Mouse (Mus musculus): ENCODE data around the gene Wdfy2.
"Not testable (repeated sequence)": the region's sequence is repeated elsewhere in the genome, so short reads cannot be mapped to it uniquely, and the experiment has no call there.

The Wdfy2 gene

DNA sequence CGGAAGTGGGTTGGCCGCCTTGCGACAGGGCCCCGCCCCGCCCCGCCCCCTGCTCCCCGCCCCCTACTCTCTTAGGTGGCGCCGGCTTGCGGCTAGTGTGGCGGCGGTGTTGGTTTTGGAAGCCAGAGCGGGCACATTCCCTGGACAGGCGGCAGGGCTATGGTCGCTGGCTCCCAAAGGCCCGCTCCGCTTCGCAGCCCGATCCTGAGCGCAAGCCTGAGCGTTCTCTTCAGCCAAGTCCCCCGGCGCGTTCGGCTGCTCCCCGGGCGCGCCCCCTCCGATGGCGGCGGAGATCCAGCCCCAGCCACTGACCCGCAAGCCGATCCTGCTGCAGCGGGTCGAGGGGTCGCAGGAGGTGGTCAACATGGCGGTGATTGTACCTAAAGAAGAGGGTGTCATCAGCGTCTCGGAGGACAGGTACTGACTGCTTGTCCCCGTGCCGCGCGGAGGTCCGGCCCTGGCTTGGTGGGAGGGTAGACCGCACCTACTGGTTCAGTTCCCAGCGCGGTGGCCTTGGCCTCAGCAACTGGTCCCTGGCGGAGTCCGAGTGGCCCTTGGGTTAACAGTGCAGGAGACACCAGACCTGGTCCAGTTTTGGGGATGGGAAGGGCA, at the start of gene Wdfy2:
Gene Wdfy2, plus strand, starts transcription at position 38 of the 612 bp plus-strand sequence.
- DNase-seq (ENCODE audit: low spot score), result no peak

DNA sequence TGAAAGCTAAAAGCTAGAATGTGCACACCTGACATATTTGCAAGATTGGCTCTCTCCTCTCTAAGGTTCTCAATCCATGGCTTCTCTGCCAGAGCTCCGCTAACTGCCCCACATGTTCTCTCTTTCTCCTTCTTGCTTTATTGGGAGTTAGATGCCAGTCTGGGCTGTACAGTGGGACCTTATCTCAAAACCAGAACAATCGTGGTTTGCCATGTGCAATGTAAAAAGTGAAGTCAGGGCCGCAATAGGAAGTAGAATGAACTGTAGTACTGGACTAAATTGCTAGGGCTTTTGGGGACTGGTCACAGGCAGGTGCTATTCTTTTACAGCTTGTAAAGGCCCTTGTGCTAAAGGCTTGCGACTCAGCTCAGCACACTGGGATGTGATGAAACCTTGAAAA, 48.2 kb upstream of the Wdfy2 start:
- DNase-seq (ENCODE audit: low spot score), result no peak

DNA sequence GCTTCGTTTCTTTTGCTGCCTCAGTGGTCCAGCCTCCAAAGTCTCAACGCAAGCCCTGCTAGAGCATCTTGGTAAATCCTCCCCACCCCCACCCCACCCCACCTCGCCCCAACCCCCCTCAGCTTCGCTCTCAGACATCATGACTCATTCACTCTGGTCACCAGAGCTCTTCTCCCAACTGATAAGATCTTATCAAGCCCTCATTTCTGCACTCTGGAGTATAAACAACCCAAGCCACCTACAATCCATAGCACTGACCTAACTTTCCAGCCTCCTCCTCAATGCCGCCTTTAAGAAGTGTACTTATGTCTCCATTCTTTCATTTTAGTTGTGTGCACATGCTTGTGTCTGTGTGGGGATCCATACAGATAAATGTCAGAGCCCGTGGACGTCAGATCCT, 41.8 kb upstream of the Wdfy2 start:
- DNase-seq (ENCODE audit: low spot score), result no peak

DNA sequence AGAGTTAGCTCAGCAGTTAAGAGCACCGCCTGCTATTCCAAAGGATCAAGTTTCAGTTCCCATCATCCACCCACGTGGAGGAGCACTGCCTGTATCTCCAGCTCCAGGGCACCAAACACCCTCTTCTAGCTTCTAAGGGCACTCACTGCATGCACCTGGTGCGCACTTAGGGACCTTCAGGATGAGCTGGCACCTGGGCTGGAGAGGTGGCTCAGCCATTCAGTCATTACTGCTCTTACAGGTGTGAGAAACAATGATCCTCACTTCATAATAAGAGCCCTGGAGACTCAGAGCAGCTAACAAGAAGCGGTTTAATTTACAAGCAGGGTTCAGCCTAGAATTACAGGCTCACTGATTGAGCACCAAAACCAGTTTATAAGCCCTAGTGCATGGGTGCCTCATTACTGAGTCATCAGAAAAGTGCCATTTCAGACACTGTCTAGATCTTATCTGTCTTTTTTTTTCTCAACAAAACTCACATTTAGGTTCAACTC, 38.8 kb upstream of the Wdfy2 start:
- DNase-seq (ENCODE audit: low spot score), result no peak

DNA sequence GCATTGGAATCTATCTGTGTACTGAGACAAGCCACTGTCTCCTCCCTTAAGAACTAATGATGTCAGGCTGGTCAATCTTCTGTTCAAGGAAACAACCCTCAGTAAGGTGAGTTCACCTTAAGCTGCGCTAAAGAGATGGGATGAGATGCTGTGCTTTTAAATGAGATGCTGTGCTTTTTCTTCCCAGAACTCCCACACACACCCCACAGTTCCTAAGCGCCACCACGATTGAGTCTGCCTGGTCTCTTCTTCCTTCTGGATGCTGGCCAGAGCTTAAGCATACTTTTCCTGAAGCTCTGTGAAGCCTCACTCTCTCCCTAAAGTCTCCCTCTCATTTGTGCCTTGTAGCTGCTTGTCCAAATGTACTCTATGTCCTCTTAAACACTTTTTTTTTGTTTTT, 36.7 kb upstream of the Wdfy2 start:
- DNase-seq (ENCODE audit: low spot score), result no peak

DNA sequence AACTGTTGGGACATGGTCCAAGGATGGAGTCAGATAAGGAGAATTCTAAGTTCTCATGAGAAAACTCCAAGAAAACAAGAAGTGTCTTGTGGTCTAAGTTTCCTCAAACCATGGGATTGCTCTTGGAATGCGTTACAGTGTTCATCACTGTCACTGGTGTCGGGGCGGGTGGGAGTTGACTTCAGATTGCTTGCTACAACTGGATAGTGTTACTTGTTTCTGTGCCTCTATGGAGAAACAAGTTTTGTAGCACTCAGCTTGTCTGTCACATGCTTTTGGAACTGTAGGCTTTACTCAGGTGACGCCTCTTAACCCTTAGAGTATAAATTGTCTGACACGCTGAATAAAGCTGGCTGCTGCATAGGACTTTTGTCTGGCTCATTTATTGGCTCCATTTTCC, 34.3 kb upstream of the Wdfy2 start:
- no peak for DNase-seq (ENCODE audit: low spot score)

DNA sequence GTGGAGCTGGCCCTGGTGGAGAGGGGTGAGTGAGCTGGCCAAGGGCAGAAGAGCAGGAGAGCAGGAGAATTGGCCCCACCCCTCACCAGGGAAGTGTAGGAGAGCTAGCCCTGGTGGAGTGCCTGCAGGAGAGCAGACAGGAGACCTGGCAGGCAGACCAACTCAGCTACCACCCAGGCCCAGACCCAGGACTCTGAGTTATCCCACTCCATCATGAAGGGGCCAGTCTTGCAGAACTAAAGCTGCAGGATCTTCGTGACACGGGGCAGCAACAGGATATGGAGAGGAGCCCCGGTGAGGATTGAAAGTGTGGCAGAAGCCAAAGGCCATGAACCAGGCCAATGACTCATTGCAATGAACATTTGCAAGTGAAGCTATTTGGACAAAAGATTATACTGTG, 30.6 kb upstream of the Wdfy2 start:
- DNase-seq (ENCODE audit: low spot score), result no peak

DNA sequence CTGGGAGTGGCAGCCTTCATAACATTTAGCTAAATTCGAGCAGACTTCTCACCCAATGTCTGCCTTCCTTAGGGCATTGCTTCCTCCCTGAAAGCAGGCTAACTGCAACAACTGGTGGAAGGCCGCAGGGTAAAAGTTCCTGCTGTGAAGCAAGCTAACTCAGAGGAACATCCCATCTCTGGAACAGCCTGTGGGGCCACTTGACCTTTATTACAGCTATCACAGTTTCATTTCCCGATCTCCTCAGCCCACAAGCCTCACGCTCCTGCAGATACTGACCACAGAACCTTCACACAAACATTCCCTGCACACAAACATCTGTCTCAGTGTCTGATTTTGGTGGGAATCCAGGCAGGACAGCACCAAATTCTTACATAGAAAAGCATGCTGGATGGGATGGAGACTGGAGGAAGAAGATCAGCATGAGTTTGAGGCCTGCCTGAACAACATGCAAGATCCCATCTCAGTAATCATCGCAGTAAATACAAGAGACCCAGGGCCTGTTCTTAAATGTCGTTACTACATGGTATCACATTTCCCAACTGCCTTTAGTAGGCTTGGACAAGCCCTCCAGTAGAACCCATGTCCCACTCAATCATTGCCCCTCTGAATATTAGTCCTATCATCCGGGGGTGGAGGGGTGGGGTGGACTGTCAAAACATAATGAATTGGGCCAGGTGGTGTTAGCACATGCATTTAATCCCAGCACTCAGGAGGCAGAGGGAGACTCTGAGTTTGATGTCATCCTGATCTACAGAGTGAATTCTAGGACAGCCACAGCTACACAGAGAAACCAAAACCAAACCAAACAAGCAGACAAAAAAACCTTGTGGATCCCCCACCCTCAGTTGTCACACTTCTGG, 28.6 kb upstream of the Wdfy2 start:
- DNase-seq (ENCODE audit: low spot score), result no peak

DNA sequence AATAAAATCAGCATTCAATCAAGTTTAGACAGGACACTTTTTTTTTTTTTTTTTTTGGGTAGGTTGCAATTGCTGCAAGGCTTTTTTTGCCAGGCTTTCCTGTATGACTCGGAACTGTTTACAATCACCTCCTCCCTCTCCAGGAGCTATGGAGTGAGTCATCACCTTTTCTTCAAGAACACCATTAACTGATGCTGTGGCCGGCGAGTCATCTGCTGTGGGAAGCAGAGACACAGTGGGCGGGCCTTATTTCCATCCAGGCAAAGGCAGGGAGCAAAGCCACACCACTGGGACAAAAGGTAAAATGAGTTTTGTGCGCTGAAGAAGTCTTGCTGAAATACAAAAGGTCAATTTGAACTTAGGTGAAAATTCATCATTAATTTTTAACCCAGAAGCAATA, 24.7 kb upstream of the Wdfy2 start:
- no peak for DNase-seq (ENCODE audit: low spot score)

DNA sequence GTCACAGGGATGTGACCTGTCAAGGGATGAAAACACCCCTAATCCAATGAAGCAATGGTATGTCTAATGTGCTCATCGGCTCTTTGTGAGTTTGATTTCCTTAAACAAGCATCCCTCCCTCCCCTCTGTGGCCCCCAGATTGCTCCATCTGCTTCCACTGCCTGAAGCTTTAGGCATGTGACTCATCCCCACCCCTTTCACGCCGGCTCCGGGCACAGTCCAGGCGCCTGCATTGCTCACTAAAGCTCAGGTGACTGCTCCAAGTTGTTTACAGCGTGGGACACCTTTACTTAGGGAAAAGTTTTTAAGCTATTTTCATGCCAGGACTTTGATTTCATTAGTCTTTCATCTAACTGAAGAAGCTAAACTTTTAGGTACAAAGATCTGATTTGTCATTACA, 22.9 kb upstream of the Wdfy2 start:
- DNase-seq (ENCODE audit: low spot score), result no peak

DNA sequence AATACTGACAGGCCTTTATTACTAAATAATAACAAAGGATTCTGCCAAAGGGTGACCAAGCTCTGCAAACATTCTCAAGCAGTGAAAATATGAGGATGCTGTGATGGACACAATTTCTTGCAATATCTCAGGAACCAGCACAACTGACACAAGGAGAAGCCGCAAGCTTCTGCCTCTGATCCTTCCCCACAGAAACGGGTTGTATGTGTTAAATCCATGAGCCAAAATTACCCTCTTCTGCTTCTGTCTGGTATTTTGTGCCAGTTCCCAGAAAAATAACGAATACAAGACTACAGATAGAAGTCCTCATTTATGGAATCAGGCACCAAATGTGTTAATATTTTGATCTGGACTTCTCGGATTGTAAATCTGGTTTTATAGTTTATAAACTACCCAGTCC, 20.7 kb upstream of the Wdfy2 start:
- no peak for DNase-seq (ENCODE audit: low spot score)

DNA sequence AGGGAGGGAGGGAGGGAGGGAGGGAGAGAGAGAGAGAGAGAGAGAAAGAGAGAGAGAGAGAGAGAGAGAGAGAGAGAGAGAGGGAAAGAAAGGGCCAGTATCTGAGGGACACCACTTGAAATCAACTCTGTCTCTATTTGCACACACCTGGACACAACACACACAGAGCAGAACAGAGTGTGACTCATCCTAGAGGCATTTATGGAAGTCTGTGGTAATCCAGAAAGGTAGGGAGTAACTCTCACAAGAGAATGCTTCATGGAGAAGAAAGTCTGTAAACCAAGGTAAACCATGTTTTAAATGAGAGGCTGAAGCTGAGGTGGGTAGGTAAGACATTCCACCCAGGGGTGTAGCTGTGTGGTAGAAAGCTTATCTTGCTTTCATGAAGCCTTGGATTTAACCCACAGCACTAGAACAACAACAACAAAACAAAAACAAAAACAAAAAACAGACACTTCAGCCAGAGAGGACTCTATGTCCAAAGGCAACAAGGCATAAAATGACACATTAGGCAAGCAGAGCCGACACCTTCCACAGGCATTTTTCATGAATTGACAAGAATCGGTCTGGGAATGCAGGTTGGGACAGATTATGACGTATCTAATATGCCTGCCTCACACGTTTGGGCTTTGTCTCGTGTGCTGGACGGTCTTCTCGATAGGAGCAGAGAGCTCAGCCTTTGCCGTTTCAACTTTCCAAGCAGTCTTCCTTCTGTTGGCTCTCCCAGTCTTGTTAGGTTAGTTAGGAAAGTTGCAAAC, 11.7 kb upstream of the Wdfy2 start:
- DNase-seq (ENCODE audit: low spot score), result no peak

DNA sequence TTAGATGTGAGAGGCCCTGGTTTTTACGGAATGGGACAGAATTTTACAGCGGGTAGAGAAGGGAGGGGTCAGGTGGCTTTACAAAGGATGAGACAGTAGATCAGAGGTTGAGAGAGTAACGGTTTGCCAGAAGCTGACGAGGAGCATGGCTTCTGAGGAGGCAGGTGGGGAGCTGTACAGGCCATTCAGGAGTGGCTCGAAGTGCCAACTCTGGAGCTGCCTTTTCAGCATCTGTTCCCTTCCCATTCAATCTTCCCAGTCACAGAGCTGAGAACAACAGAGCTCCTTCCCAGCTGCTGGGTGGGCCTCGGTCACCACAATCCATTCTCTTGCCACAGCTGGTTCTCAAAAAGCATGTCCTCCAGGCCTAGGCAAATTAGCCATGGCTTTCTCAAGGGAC, 8.2 kb upstream of the Wdfy2 start:
- DNase-seq (ENCODE audit: low spot score), result no peak

DNA sequence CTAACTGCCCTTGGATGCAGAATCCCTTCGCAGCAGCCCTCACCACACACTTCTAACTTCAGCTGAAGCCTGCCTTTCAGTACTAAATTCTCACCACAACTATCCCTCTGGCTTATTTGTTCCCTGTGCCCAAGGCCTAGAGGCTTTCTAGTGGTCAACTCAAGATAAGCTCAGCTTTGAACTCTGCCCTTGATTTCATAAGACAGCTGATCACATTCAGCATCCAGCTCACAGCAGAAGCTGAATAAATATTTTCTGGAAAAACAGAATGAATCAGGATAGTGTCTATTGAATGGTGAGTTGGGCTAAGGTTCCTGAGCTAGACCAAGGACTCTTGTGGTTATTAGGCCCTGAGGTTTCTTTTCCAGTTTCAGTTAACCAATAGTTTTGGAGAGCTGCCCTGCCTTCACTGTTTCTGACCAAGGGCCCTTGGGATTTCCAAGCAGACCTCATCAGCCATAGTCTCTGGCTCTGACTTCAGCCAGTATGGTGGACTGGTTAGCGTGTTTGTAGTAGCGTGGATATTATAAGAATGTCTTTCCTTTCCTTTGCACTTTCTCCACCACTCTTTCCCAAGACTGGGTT, 5.7 kb upstream of the Wdfy2 start:
- DNase-seq (ENCODE audit: low spot score), result no peak

DNA sequence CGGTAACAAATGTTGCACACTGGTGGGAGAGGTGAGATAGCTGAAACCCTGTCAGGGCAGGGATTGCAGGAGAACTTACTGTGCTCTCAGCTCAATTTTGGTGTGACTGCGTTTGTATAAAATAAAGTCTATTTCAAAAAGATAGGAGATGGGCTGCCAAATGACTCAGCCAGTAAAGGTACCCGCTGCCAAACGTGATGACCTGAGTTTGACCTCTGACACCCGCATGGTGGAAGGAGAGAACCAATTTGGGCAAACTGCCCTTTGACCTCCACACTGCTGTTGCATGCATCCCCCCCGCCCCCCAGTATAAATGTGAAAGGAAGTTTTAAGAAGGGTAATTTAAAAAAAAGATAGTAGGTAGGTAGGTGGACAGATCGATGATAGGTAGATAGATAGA, 4.4 kb upstream of the Wdfy2 start:
- DNase-seq (ENCODE audit: low spot score), result no peak

DNA sequence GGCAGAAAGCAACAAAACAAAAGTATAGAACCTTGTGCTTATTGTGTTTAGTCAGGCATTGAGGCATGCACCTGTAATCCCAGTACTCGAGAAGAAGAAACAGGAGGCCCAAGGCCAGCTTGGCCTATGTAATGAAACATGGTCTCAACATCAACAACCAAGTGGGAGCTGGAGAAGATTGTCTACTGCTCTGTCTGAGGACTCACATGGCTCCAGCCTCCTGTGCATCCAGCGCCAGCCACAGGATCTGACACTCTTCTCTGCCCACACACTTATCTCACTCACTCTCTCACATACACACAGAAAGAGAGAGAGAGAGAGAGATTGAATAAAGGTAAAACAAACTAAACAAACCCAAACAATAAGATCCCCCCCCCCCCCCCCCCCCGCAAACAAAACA, 3.9 kb upstream of the Wdfy2 start:
- no peak for DNase-seq (ENCODE audit: low spot score)

DNA sequence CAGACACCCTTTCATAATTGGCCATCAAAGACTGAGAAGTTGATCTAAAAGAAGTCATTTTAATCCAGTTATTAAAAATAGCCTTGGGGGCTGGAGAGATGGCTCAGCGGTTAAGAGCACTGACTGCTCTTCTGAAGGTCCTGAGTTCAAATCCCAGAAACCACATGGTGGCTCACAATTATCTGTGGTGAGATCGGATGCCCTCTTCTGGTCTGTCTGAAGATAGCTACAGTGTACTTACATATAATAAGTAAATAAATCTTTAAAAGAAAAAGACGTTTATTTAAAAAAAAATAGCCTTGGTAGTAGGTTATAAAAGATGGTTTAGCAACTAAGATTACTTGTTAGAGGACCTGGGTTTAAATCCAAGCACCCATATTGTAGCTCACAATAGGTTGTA, 1.7 kb upstream of the Wdfy2 start:
- DNase-seq (ENCODE audit: low spot score), result not testable (repeated sequence)

DNA sequence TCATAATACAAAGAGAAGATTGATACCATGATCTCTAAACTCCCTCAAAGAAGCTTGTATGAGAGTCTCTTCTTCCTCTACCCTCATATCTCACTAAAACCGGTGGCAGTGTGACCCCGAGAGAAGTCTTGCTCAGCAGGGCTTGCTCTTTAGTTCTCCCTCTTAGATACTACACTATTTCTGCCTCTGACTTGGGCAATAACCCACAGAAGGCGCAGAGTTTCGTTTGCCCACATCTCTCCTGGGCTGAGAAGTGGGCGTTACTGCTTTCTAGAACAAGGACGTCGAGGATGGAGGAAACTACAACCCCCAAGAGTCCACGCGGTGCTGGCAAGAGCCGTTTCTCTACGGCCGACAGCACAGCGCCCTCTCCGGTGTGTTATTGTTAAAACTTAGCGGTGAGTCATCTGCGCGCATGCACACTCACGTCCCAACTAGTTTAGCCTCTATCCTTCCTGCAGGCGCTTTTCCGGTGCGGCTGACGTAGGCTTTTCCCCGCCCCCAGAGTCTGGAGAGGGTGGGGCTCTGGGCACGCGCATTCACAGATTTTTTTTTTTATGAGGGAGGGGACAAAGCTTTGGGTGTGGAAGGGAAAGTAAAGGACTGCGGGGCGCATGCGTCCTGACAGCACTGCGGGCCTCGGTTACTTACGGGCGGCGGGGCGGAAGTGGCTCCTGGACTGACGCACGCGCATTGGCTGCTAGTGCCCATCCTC, 395 bp upstream of the Wdfy2 start:
- DNase-seq (ENCODE audit: low spot score), result peak; percentile 96

DNA sequence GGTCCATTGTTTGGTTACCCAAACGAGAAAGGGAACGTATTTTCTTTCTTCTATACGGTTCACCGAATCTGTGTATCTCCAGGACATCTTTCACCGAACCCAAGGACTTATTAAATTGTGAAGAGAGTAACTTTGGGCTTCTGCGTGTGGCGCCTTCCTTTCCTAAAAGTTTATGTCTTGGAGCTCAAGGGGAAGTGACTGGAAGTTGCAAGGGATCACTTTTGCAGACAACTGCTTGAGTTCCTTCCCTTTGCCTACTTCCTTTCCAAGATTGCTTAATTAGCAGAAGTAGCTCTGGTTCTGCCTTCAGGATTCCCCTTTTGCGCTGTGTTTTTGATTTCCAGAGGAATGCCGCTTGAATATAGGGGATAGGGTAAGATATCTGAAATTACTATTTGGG, 858 bp downstream of the Wdfy2 start:
- no peak for DNase-seq (ENCODE audit: low spot score)

DNA sequence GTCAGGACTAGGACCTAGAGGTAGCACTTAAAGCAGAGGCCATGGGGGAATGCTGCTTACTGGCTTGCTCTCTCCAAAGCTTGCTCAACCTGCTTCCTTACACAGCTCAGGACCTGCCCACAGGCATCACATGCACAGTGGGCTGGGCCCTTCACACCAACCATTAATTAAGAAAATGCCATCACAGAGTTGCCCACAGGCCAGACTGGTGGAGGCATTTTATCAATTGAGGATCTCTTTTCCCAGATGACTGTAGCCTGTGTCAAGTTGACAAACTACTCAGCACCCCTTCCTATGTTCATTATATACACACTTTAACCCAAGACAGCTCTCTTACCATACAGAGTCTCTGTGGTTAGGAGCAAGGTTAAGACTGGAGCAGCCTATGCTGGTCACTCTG, 4.2 kb downstream of the Wdfy2 start:
- no peak for DNase-seq (ENCODE audit: low spot score)

DNA sequence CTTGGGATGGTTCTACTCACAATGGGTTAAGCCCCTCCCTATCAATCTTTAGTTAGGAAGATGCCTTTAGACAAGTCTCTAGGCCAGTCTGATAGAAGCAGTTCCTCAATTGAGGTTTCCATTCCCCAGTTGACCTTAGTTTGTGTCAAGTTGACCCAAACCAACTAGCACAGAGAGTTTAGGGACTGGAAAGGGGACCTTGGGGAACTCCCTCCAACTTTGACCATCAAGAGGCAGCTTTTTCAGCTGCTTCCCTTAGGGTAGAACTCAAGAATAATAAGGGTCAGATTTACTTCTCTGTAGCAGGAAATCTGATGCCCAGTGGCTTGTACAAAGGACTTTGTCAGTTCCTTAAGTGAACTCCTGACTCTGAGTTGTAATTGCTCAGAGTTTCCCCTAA, 5.0 kb downstream of the Wdfy2 start:
- DNase-seq (ENCODE audit: low spot score), result no peak

DNA sequence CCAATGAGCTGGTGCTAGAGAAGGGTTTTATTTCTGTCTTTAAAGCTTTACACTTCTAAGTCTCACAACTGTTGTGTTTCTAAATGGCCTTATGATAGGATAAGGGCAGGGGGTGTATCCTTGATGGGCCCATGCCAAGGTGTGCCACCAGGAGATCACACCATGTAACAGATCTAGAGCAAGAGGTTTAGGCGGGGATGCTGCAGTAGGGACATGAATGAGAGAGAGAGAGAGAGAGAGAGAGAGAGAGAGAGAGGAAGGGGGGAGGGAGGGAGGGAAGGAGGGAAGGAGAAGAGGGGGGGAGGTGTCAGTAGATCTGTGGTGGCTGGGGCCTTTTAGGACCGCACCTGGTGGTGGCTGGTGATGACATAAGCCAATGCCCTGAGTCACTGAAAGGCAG, 5.5 kb downstream of the Wdfy2 start:
- no peak for DNase-seq (ENCODE audit: low spot score)

All from left cerebral cortex, adult 11 months (tissue).